Mouse (Mus musculus) thymus, postnatal 25 days (tissue): ENCODE results near the gene Pnp.
"Not testable (repeated sequence)": the region's sequence is repeated elsewhere in the genome, so short reads cannot be mapped to it uniquely, and the experiment has no call there.

Experiments
- DNase-seq: peaks from one replicate; pipeline ENCODE4 v3.0.0; 2022

The Pnp gene

GRCm38 (mm10) chr14:50931493-50932020 is 675 bp downstream of the Pnp start:
- DNase-seq: no peak

GRCm38 (mm10) chr14:50936649-50937048 is 5.8 kb downstream of the Pnp start:
- no peak for DNase-seq

- no peak for DNase-seq
Observed at GRCm38 (mm10) chr14:50938119-50938908, 7.4 kb downstream of the Pnp start.

- no peak for DNase-seq
Observed at GRCm38 (mm10) chr14:50938940-50939339, 8.1 kb downstream of the Pnp start.

- peak; percentile 87 for DNase-seq
Observed at GRCm38 (mm10) chr14:50943932-50944667, 13.2 kb downstream of the Pnp start, which contains the start of gene Gm49342. Gm49342 (plus strand) TSS chr14:50944517.

- not testable (repeated sequence) for DNase-seq
Observed at GRCm38 (mm10) chr14:50944668-50945033, 13.8 kb downstream of the Pnp start.

GRCm38 (mm10) chr14:50945081-50945480 is 14.2 kb downstream of the Pnp start:
- DNase-seq: not testable (repeated sequence)

- not testable (repeated sequence) for DNase-seq
Observed at GRCm38 (mm10) chr14:50945526-50945925, 14.6 kb downstream of the Pnp start.

GRCm38 (mm10) chr14:50955487-50955886 is 24.6 kb downstream of the Pnp start:
- no peak for DNase-seq

GRCm38 (mm10) chr14:50955942-50956508 is 25.1 kb downstream of the Pnp start, which contains the start of gene Pnp2:
Pnp2 (plus strand) TSS chr14:50955992.
- peak; percentile 73 for DNase-seq

- DNase-seq: not testable (repeated sequence)
Observed at GRCm38 (mm10) chr14:50956724-50957123, 25.8 kb downstream of the Pnp start.

- not testable (repeated sequence) for DNase-seq
Observed at GRCm38 (mm10) chr14:50957146-50957545, 26.3 kb downstream of the Pnp start.

GRCm38 (mm10) chr14:50958289-50958995 is 27.6 kb downstream of the Pnp start:
- DNase-seq: not testable (repeated sequence)

GRCm38 (mm10) chr14:50968216-50968980 is 37.5 kb downstream of the Pnp start:
- no peak for DNase-seq

GRCm38 (mm10) chr14:50969041-50969440 is 38.2 kb downstream of the Pnp start:
- DNase-seq: no peak

GRCm38 (mm10) chr14:50969558-50970544 is 39.0 kb downstream of the Pnp start:
- peak; percentile 14 for DNase-seq

- no peak for DNase-seq
Observed at GRCm38 (mm10) chr14:50970822-50971221, 39.9 kb downstream of the Pnp start.

GRCm38 (mm10) chr14:50973054-50973453 is 42.2 kb downstream of the Pnp start:
- not testable (repeated sequence) for DNase-seq

GRCm38 (mm10) chr14:50973700-50974099 is 42.8 kb downstream of the Pnp start:
- no peak for DNase-seq

- no peak for DNase-seq
Observed at GRCm38 (mm10) chr14:50975001-50975400, 44.1 kb downstream of the Pnp start.

GRCm38 (mm10) chr14:50976674-50977073 is 45.8 kb downstream of the Pnp start:
- DNase-seq: no peak
